Mouse (Mus musculus): Measurements from ENCODE around the gene Gm10964. TPM values are rescaled to one million over a fixed set of nuclear protein-coding genes. Genes with fewer than 3 reads are reported as not detected.

The Gm10964 gene
- polyA plus RNA-seq, 1 experiment from 2014 or later = not detected

DNA sequence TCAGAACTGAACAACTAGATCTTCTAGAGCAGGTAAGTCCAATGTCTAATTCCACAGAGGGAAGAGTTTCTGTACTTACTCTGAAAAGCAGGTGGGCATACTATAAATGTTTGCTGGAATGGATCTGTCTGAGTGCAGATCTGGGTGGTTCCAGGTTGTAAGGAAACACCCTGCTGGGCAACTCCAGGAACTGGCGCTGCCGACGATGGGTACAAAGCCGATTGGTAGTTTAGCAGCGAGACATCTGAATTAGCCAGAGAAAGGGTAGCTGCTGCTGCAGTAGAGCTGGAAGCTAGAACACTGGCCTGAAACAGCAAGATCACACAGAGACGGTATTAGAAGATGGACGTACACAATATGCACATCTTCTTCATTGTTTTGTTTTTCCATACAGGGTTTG, 19.3 kb downstream of the Gm10964 start:
- H3K9ac ChIP-seq (ENCODE audit: low read depth, low read length) = no peak overlapping the region
- 90% methylated on average over 7 of the region's 7 CpGs for WGBS
- ATAC-seq (ENCODE audit: low read depth) (no peak), DNase-seq (ENCODE audit: low spot score) (no peak)
- H3K9me3 ChIP-seq (ENCODE audit: control insufficient read depth, low read length) = no peaks in the 10 kb centered on the region
- no peak overlapping the region for H3K4me2 ChIP-seq (ENCODE audit: low read depth, low read length)
- H3K36me3 ChIP-seq (ENCODE audit: control insufficient read depth, insufficient read depth, low read length) = peaks cover 77% of the 10 kb centered on the region
- no peaks in the 10 kb centered on the region for H3K4me1 ChIP-seq (ENCODE audit: control insufficient read depth, insufficient read depth, low read length)
- no peak overlapping the region for H3K27ac ChIP-seq (replicated peaks; ENCODE audit: low read depth, low read length)
- no peak overlapping the region for H3K4me3 ChIP-seq (ENCODE audit: low read depth, low read length)
- no peaks in the 10 kb centered on the region for H3K27me3 ChIP-seq (replicated peaks; ENCODE audit: control insufficient read depth, insufficient read depth, low read length)

DNA sequence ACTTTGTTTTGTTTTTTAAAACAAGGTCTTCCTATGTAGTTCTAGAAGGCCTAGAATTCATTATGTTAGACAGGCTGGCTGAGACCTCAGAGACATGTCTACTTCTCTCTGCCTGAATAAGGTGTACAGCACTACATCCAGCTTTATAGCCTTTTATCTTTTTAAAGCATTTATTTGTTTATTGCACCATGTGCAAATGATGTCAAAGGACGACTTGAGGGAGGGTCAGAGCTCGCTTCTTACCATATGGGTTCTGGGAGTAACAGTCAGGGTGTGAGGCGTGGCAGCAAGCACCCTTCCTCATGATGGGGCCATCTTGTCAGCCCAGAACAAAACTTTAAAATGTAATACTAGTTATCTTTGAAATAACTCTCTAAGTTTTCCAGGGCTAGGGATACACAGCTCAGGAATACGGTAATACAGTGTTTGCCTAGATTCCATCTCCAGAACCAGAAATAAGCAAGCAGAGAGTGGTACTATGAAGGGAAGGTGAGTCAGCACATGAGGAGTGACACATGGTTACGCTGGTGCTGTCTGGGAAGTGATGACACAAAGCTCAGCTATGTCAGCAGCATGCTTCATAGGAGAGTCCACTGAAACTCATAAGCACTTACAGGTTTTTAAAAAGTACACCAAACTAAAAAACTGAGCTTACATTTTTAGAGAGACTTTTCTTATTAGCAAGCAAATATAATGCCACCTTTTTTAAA, 20.2 kb downstream of the Gm10964 start:
- 87% methylated on average over 5 of the region's 5 CpGs for WGBS
- Histone ChIP-seq H3K4me1 (ENCODE audit: control insufficient read depth, insufficient read depth, low read length) (no peaks in the 10 kb centered on the region), H3K27ac (replicated peaks; ENCODE audit: low read depth, low read length) (no peak overlapping the region), H3K4me3 (ENCODE audit: low read depth, low read length) (no peak overlapping the region), H3K27me3 (replicated peaks; ENCODE audit: control insufficient read depth, insufficient read depth, low read length) (no peaks in the 10 kb centered on the region), H3K36me3 (ENCODE audit: control insufficient read depth, insufficient read depth, low read length) (peaks cover 75% of the 10 kb centered on the region), H3K9me3 (ENCODE audit: control insufficient read depth, low read length) (no peaks in the 10 kb centered on the region), H3K4me2 (ENCODE audit: low read depth, low read length) (no peak overlapping the region), H3K9ac (ENCODE audit: low read depth, low read length) (no peak overlapping the region)
- ATAC-seq (ENCODE audit: low read depth) (no peak), DNase-seq (ENCODE audit: low spot score) (no peak)

DNA sequence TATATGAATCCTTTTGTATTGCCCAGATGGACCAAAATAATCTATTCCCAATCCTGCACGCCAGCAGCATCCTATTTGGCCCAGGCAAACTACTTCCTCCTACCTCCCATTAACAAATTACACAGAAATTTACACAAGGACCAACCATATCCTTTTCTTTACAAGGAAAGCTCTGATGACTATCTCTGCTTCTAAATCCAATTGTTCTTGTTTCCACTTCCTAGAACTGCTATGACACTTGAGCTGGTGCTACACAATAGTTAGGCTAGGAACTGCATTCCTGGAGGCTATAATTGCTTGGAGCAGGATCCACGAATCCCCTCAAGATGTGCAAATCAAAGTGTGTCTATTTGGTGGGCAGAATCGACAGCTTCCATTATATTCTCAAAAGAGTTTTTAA, 27.6 kb downstream of the Gm10964 start:
- Histone ChIP-seq H3K4me2 (ENCODE audit: low read depth, low read length) (no peak overlapping the region), H3K36me3 (ENCODE audit: control insufficient read depth, insufficient read depth, low read length) (peaks cover 41% of the 10 kb centered on the region), H3K27me3 (replicated peaks; ENCODE audit: control insufficient read depth, insufficient read depth, low read length) (no peaks in the 10 kb centered on the region), H3K9ac (ENCODE audit: low read depth, low read length) (no peak overlapping the region), H3K4me3 (ENCODE audit: low read depth, low read length) (no peak overlapping the region), H3K9me3 (ENCODE audit: control insufficient read depth, low read length) (no peaks in the 10 kb centered on the region), H3K27ac (replicated peaks; ENCODE audit: low read depth, low read length) (no peak overlapping the region), H3K4me1 (ENCODE audit: control insufficient read depth, insufficient read depth, low read length) (peaks cover 7% of the 10 kb centered on the region; the same call in 1 of the 2 replicates)
- WGBS = 67% methylated on average over 3 of the region's 3 CpGs
- ATAC-seq (ENCODE audit: low read depth) (no peak), DNase-seq (ENCODE audit: low spot score) (no peak)

DNA sequence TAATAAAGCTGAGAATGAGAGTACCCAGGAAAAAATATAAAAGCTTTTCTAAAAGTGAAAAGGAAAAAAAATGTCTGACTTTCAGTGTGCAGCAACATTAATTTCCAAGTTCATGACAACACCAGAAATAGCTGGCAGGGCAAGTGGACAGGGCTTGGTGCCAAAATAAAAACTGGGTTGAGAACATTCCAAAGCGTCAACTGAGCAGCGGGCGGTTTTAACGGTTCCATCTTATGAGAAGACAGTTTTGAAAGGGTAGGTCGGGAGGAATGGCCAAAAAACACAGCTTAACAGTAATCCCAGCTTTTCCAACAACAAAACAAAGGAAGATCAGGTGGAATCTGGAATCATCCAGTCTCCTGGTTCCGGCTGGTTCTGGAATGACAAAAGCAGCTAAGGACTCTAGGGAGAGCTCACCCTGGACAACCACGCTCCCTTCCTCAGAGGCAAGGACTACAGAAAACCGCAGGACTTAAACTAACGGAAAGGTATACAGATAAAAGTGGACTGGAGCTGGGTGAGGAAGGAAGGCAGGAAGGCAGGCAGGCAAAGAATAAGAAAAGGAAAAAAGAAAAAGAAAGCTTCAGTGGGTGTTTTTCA, 32.5 kb downstream of the Gm10964 start:
- peak; percentile 76 for DNase-seq (ENCODE audit: low spot score)
- ATAC-seq (ENCODE audit: low read depth) = no peak

DNA sequence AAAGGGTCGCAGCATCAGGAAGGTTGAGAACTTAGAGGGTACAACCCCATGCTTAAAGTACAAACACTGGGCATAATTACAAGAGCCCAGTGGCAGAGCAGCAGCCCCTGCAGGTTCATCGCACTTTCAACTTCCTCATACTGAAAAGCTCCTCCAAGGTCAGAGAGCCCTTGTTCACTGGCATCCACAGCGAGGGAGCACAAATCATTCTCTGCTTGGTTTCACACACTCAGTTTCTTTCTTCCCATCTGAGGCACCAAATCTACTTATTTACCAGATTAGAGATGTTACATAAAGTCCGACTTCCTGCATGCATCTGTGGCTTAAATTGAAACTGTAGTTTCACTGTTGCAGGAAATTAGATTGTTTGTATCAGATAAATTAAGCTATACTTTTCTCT, 33.7 kb downstream of the Gm10964 start:
- Histone ChIP-seq H3K4me3 (ENCODE audit: low read depth, low read length) (no peak overlapping the region), H3K4me1 (ENCODE audit: control insufficient read depth, insufficient read depth, low read length) (peaks cover 10% of the 10 kb centered on the region; the same call in 1 of the 2 replicates), H3K27me3 (replicated peaks; ENCODE audit: control insufficient read depth, insufficient read depth, low read length) (no peaks in the 10 kb centered on the region), H3K9me3 (ENCODE audit: control insufficient read depth, low read length) (no peaks in the 10 kb centered on the region), H3K4me2 (ENCODE audit: low read depth, low read length) (no peak overlapping the region), H3K27ac (replicated peaks; ENCODE audit: low read depth, low read length) (no peak overlapping the region), H3K9ac (ENCODE audit: low read depth, low read length) (no peak overlapping the region), H3K36me3 (ENCODE audit: control insufficient read depth, insufficient read depth, low read length) (peaks cover 30% of the 10 kb centered on the region)
- DNase-seq (ENCODE audit: low spot score) (no peak), ATAC-seq (ENCODE audit: low read depth) (no peak)
- WGBS = 79% methylated on average over 4 of the region's 4 CpGs

More for the DNA sequence above, 32.5 kb downstream of the Gm10964 start:
- Histone ChIP-seq H3K4me3 (ENCODE audit: low read depth, low read length) (no peak overlapping the region), H3K27me3 (replicated peaks; ENCODE audit: control insufficient read depth, insufficient read depth, low read length) (no peaks in the 10 kb centered on the region), H3K9me3 (ENCODE audit: control insufficient read depth, low read length) (no peaks in the 10 kb centered on the region), H3K9ac (ENCODE audit: low read depth, low read length) (no peak overlapping the region), H3K4me2 (ENCODE audit: low read depth, low read length) (no peak overlapping the region), H3K27ac (replicated peaks; ENCODE audit: low read depth, low read length) (peak overlapping the region; percentile 46; the same call in 1 of the 2 replicates), H3K4me1 (ENCODE audit: control insufficient read depth, insufficient read depth, low read length) (peaks cover 10% of the 10 kb centered on the region; the same call in 1 of the 2 replicates), H3K36me3 (ENCODE audit: control insufficient read depth, insufficient read depth, low read length) (peaks cover 18% of the 10 kb centered on the region)
- WGBS = 59% methylated on average over 9 of the region's 9 CpGs

DNA sequence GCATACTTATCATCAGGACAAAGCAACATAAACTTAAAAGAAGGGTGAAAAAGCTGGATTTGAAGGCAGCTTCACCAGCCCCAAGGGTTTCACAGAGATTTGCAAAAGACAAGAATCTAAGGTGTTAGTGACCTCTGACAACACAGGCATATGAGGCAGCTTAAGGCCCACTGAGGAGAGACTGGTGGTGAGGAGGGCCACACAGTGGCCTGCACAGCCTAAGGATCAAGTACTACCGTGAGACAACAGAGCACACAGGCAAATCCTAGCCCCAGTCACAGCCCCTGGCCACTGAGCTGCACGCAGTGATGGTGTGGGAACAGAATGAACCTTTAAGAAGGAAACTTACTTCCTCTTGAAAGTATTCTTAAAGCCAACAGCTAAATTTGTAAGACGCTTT, 34.3 kb downstream of the Gm10964 start:
- DNase-seq (ENCODE audit: low spot score) (no peak), ATAC-seq (ENCODE audit: low read depth) (no peak)
- H3K4me3 ChIP-seq (ENCODE audit: low read depth, low read length) = no peak overlapping the region
- H3K4me1 ChIP-seq (ENCODE audit: control insufficient read depth, insufficient read depth, low read length) = peaks cover 10% of the 10 kb centered on the region; the same call in 1 of the 2 replicates
- WGBS = 85% methylated on average over 3 of the region's 3 CpGs
- no peak overlapping the region for H3K9ac ChIP-seq (ENCODE audit: low read depth, low read length)
- no peaks in the 10 kb centered on the region for H3K9me3 ChIP-seq (ENCODE audit: control insufficient read depth, low read length)
- peaks cover 35% of the 10 kb centered on the region for H3K36me3 ChIP-seq (ENCODE audit: control insufficient read depth, insufficient read depth, low read length)
- no peaks in the 10 kb centered on the region for H3K27me3 ChIP-seq (replicated peaks; ENCODE audit: control insufficient read depth, insufficient read depth, low read length)
- H3K27ac ChIP-seq (replicated peaks; ENCODE audit: low read depth, low read length) = no peak overlapping the region
- no peak overlapping the region for H3K4me2 ChIP-seq (ENCODE audit: low read depth, low read length)

DNA sequence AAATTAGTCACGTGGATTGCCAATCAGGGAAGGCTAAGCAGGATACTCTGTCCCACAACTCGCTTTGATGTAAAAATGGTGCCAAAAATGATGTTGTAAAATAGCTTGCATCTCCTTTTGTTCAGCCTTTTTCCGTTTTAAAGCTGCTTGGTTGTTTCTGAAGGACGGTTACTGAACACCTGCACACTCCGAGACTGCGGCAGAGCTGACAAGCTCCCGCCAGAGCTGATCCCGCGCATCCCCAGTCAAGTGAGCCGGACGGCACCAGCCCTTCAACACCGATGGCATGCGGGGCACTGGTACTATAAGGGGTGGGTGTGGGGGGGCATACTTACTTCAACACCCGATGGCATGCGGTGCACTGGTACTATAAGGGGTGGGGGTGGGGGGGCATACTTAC, 34.8 kb downstream of the Gm10964 start:
- WGBS = 84% methylated on average over 15 of the region's 15 CpGs
- DNase-seq (ENCODE audit: low spot score) (no peak), ATAC-seq (ENCODE audit: low read depth) (no peak)
- Histone ChIP-seq H3K9me3 (ENCODE audit: control insufficient read depth, low read length) (no peaks in the 10 kb centered on the region), H3K27ac (replicated peaks; ENCODE audit: low read depth, low read length) (no peak overlapping the region), H3K4me3 (ENCODE audit: low read depth, low read length) (no peak overlapping the region), H3K9ac (ENCODE audit: low read depth, low read length) (no peak overlapping the region), H3K4me2 (ENCODE audit: low read depth, low read length) (no peak overlapping the region), H3K4me1 (ENCODE audit: control insufficient read depth, insufficient read depth, low read length) (peaks cover 10% of the 10 kb centered on the region; the same call in 1 of the 2 replicates), H3K27me3 (replicated peaks; ENCODE audit: control insufficient read depth, insufficient read depth, low read length) (no peaks in the 10 kb centered on the region), H3K36me3 (ENCODE audit: control insufficient read depth, insufficient read depth, low read length) (peaks cover 32% of the 10 kb centered on the region)

DNA sequence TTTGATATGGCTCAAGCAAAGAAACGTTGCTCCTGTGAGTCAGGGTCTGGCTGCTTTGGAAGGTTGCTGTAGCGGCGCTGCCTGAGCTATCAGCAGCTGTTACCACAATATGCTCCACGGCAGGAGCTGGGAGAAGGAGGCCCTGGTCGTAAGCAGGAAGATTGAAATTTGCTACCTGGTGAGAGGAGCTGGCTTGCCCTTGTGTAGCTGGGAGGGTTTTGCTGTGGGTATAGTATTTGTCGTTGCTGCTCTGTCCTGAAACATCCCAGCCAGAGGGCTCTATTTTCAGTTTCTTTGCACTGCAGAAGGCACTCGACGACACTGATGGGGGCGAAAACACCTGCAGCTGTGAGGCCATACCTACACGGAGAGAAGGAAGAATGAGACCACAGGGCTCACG, 38.8 kb downstream of the Gm10964 start:
- DNase-seq (ENCODE audit: low spot score) = no peak
- Histone ChIP-seq H3K9ac (ENCODE audit: low read depth, low read length) (no peak overlapping the region), H3K27ac (replicated peaks; ENCODE audit: low read depth, low read length) (no peak overlapping the region), H3K4me1 (ENCODE audit: control insufficient read depth, insufficient read depth, low read length) (no peaks in the 10 kb centered on the region), H3K4me3 (ENCODE audit: low read depth, low read length) (no peak overlapping the region), H3K9me3 (ENCODE audit: control insufficient read depth, low read length) (no peaks in the 10 kb centered on the region), H3K27me3 (replicated peaks; ENCODE audit: control insufficient read depth, insufficient read depth, low read length) (no peaks in the 10 kb centered on the region), H3K4me2 (ENCODE audit: low read depth, low read length) (no peak overlapping the region), H3K36me3 (ENCODE audit: control insufficient read depth, insufficient read depth, low read length) (peaks cover 27% of the 10 kb centered on the region)
- 86% methylated on average over 11 of the region's 11 CpGs for WGBS
- ATAC-seq (ENCODE audit: low read depth) = no peak

DNA sequence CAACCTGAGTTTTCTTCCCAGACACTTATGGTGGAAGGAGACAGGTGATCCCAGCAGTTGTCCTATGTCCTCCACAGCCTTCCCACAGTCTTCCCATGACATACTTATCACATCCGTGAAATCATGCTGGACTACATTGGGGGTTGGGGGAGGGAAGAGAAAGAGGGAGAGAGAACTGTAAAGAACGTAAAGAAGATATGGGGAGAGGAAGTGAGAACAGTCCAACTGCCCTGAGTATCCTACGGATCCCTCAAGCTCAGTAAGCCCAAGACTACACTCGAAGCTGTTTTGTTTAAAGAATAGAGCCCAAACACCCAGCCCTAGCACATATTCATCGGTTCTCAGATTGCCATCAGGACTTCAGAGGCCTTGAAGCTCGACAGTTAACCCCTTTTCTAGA, 39.5 kb downstream of the Gm10964 start:
- Histone ChIP-seq H3K4me2 (ENCODE audit: low read depth, low read length) (no peak overlapping the region), H3K4me1 (ENCODE audit: control insufficient read depth, insufficient read depth, low read length) (no peaks in the 10 kb centered on the region), H3K9ac (ENCODE audit: low read depth, low read length) (no peak overlapping the region), H3K27me3 (replicated peaks; ENCODE audit: control insufficient read depth, insufficient read depth, low read length) (no peaks in the 10 kb centered on the region), H3K9me3 (ENCODE audit: control insufficient read depth, low read length) (no peaks in the 10 kb centered on the region), H3K36me3 (ENCODE audit: control insufficient read depth, insufficient read depth, low read length) (peaks cover 27% of the 10 kb centered on the region), H3K4me3 (ENCODE audit: low read depth, low read length) (no peak overlapping the region), H3K27ac (replicated peaks; ENCODE audit: low read depth, low read length) (no peak overlapping the region)
- DNase-seq (ENCODE audit: low spot score) (no peak), ATAC-seq (ENCODE audit: low read depth) (no peak)
- WGBS = 79% methylated on average over 6 of the region's 6 CpGs
